Mouse (Mus musculus) olfactory bulb, adult 2 months (tissue): ENCODE results near the gene Aldh1a1.
"Not testable (repeated sequence)": the region's sequence is repeated elsewhere in the genome, so short reads cannot be mapped to it uniquely, and the experiment has no call there.

Experiments used
- CTCF ChIP-seq: fragments of 200-500 bp; IDR thresholded peaks from 2 replicates; pipeline ENCODE4 v1.5.1; 2012; ENCODE audit warnings: low read depth, mild to moderate bottlenecking, low read length, moderate library complexity; ENCODE audit not compliant: insufficient read depth
- POLR2A ChIP-seq: fragments of 200-500 bp; IDR thresholded peaks from 2 replicates; pipeline ENCODE4 v1.6.1; 2012; ENCODE audit warnings: mild to moderate bottlenecking, low read depth, low read length, moderate library complexity; ENCODE audit not compliant: insufficient read depth

- TF ChIP-seq POLR2A, CTCF: not testable (repeated sequence)
These were observed 36.6 kb downstream of the Aldh1a1 start for GRCm38 (mm10) chr19:20529156-20529555.
